Mouse (Mus musculus) left cerebral cortex, postnatal 4 days (tissue): ENCODE results near the gene Crabp1. TPM values are rescaled to one million over a fixed set of nuclear protein-coding genes. Genes with fewer than 3 reads are reported as not detected.

Source experiments
- total RNA-seq, 2 experiments: library from RNA; stranded (reverse); gene quantifications; 2 replicates each; pipeline ENCODE4 v1.2.3; 2021

Crabp1 gene
- total RNA-seq, 2 experiments from 2014 or later: 14.1 to 20.7 TPM

Other genes with a start within 250 kb of the Crabp1 start
- not detected for gene Sh2d7, start 225.8 kb upstream of the Crabp1 start, total RNA-seq
- gene Cib2, start 204.5 kb upstream of the Crabp1 start, total RNA-seq: 10 to 100 TPM; 53.1 to 56.9 TPM
- gene Idh3a, start 178.4 kb upstream of the Crabp1 start, total RNA-seq: 100 to 1,000 TPM; 134 to 138 TPM
- gene Acsbg1, start 102.9 kb upstream of the Crabp1 start, total RNA-seq: 10 to 100 TPM; 37.5 to 43.1 TPM
- gene Dnaja4, start 65.9 kb upstream of the Crabp1 start, total RNA-seq: 10 to 100 TPM; 11.8 to 13.0 TPM
- 10 to 100 TPM; 50.9 to 56.9 TPM for gene Wdr61, start 30.2 kb upstream of the Crabp1 start, total RNA-seq
- 10 to 100 TPM; 88.0 to 92.8 TPM for gene Ireb2, start 99.0 kb downstream of the Crabp1 start, total RNA-seq
- 1 to 10 TPM; 1.9 TPM for gene Hykk, start 152.5 kb downstream of the Crabp1 start, total RNA-seq
- gene Psma4, start 186.0 kb downstream of the Crabp1 start, total RNA-seq: 100 to 1,000 TPM; 163 to 170 TPM
- gene AY074887, start 186.2 kb downstream of the Crabp1 start, total RNA-seq: not detected
- gene Chrna5, start 216.1 kb downstream of the Crabp1 start, total RNA-seq: 1 to 10 TPM; 7.3 to 7.9 TPM